8 mouse cellular contexts compared by ENCODE assay signal in the genomic region with DNA sequence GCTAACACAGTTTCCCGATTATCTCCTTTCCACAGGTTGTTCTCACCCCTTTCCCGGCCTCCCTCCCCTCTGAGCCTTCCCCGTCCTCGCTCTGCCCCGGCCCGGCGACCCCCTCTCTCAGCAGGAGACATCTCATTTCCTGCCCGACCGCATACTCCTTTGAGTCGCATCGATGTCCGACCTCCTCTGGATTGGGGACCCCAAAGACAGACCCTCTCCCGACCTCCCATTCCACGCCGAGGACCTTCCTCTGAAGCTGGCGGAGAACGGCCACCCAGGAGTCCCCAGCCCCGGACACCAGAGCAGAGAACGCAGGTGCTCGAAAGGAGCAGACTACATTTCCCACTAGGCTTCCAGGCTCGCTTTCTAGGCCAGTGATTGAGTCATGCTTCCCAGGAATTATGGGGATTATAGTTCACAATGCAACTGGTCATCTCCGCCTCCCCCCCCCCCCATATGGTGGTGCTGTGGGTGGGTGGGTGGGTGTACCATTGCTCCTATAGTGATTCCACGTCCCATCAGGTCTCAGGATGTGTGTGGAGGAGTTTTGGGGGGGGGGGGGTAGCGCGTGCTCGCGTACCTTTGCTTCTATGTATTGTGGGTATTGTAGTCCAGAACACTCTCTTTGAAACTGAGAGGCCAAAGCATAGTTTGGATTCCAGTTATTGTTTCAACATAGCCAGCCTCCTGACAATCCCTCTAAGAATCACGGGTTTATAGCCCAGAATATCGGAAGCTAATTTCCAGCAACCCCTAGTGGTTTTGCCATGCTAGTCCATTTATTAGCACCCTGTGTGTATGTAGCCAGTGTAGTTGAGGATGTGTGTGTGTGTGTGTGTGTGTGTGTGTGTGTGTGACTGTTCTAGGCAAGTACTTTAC. TPM values are rescaled to one million over a fixed set of nuclear protein-coding genes. Genes with fewer than 3 reads are reported as not detected.
A peak's percentile ranks its signal among the peaks of the same experiment; 100 is the strongest.
DNase-seq lines count a peak whose midpoint lies in the region; ATAC-seq and TF ChIP-seq lines count a peak whose summit lies in the region.

No protein-coding gene starts in this region.

- WGBS in forebrain, embryonic 12.5 days: 2% methylated on average over 29 of the region's 29 CpGs
- WGBS in hindbrain, embryonic 12.5 days: 5% methylated on average over 28 of the region's 29 CpGs

- H3K4me1 ChIP-seq in CH12.LX (ENCODE audit: control insufficient read depth in 1 of 2, insufficient read depth in 2 of 2): no peaks in the 10 kb centered on the region
- peaks cover 4% of the 10 kb centered on the region; the same call in 1 of the 2 replicates for H3K4me1 ChIP-seq in brown adipose tissue, adult 24 weeks (ENCODE audit: control insufficient read depth, insufficient read depth, insufficient read length, low read length)
- peaks cover 7% of the 10 kb centered on the region; the same call in 1 of the 2 replicates for H3K4me1 ChIP-seq in forebrain, embryonic 12.5 days
- H3K4me1 ChIP-seq in hindbrain, embryonic 12.5 days: peaks cover 4% of the 10 kb centered on the region

- no peaks in the 10 kb centered on the region for H3K36me3 ChIP-seq in CH12.LX (replicated peaks in 1 of 2; ENCODE audit: control insufficient read depth in 1 of 2, insufficient read depth in 1 of 2, low read length in 1 of 2)
- H3K36me3 ChIP-seq in forebrain, embryonic 12.5 days (replicated peaks): no peaks in the 10 kb centered on the region
- H3K36me3 ChIP-seq in hindbrain, embryonic 12.5 days: no peaks in the 10 kb centered on the region

- TF ChIP-seq RAD21 in CH12.LX (IDR thresholded peaks at IDR 0.05; ENCODE audit: low read depth, low read length): no peak

- no peaks in the 10 kb centered on the region for H3K79me2 ChIP-seq in CH12.LX (replicated peaks; ENCODE audit: control insufficient read depth, extremely low read depth, insufficient read depth, poor library complexity, severe bottlenecking)

- H3K9me3 ChIP-seq in CH12.LX (replicated peaks; ENCODE audit: low read length): no peaks in the 10 kb centered on the region
- no peaks in the 10 kb centered on the region for H3K9me3 ChIP-seq in forebrain, embryonic 12.5 days
- no peaks in the 10 kb centered on the region for H3K9me3 ChIP-seq in hindbrain, embryonic 12.5 days (replicated peaks)

- no peak for TF ChIP-seq EP300 in CH12.LX (IDR thresholded peaks at IDR 0.05; ENCODE audit: low read length)

- no peak for DNase-seq in CH12.LX (ENCODE audit: extremely low read depth)
- peak; percentile 69 for DNase-seq in left cerebral cortex, adult 11 months (ENCODE audit: low spot score)
- peak; percentile 71 for DNase-seq in lung, postnatal 10 days
- peak; percentile 49 for DNase-seq in retina, postnatal 7 days (ENCODE audit: low read depth, low spot score)
- DNase-seq in urinary bladder, postnatal 25 days (ENCODE audit: low spot score): no peak

- peaks cover 7% of the 10 kb centered on the region for H3K27me3 ChIP-seq in CH12.LX (replicated peaks)
- H3K27me3 ChIP-seq in forebrain, embryonic 12.5 days: no peaks in the 10 kb centered on the region; the same call in 1 of the 2 replicates
- no peaks in the 10 kb centered on the region for H3K27me3 ChIP-seq in hindbrain, embryonic 12.5 days

- no peak overlapping the region for H3K4me2 ChIP-seq in CH12.LX (ENCODE audit: insufficient read depth, low read depth, poor library complexity, severe bottlenecking)
- H3K4me2 ChIP-seq in forebrain, embryonic 12.5 days: peak overlapping the region; percentile 76
- H3K4me2 ChIP-seq in hindbrain, embryonic 12.5 days (replicated peaks): peak overlapping the region; percentile 76

- H3K27ac ChIP-seq in CH12.LX (ENCODE audit: insufficient read depth, low read depth): no peak overlapping the region
- no peak overlapping the region for H3K27ac ChIP-seq in brown adipose tissue, adult 24 weeks (replicated peaks; ENCODE audit: low read depth, low read length)
- no peak overlapping the region for H3K27ac ChIP-seq in forebrain, embryonic 12.5 days
- H3K27ac ChIP-seq in hindbrain, embryonic 12.5 days: no peak overlapping the region

- no peak overlapping the region for H3K4me3 ChIP-seq in CH12.LX (replicated peaks in 1 of 3; ENCODE audit: low read depth in 2 of 3, low read length in 2 of 3, poor library complexity in 1 of 3)
- peak overlapping the region; percentile 72 for H3K4me3 ChIP-seq in brown adipose tissue, adult 24 weeks (ENCODE audit: insufficient read depth, low read depth, low read length)
- H3K4me3 ChIP-seq in forebrain, embryonic 12.5 days (replicated peaks): peak overlapping the region; percentile 55
- H3K4me3 ChIP-seq in hindbrain, embryonic 12.5 days: peak overlapping the region; percentile 55

- no peak for TF ChIP-seq POLR2A in CH12.LX (IDR thresholded peaks at IDR 0.05; ENCODE audit: low read depth, low read length)

- H3K9ac ChIP-seq in CH12.LX (ENCODE audit: insufficient read depth, low read depth): no peak overlapping the region
- peak overlapping the region; percentile 70 for H3K9ac ChIP-seq in forebrain, embryonic 12.5 days
- peak overlapping the region; percentile 62 for H3K9ac ChIP-seq in hindbrain, embryonic 12.5 days

- TF ChIP-seq CTCF in CH12.LX (conservative IDR thresholded peaks at IDR 0.05 in 1 of 2, IDR thresholded peaks at IDR 0.05 in 1 of 2; ENCODE audit: low read depth in 2 of 2, low read length in 2 of 2): no peak

- dilution Hi-C loops in CH12.LX (cut with MboI; ENCODE audit: extremely low pct_ligation_motif_present, extremely low pct_unique_long_range_greater_than_20kb, low sequenced_read_pairs): no loop called here

- in situ Hi-C loops in CH12.LX (cut with MboI; ENCODE audit: low pct_ligation_motif_present, low pct_unique_long_range_greater_than_20kb, low sequenced_read_pairs): no loop called here

- ATAC-seq in forebrain, embryonic 12.5 days (ENCODE audit: low FRiP score): peak; percentile 89
- peak; percentile 83 for ATAC-seq in hindbrain, embryonic 12.5 days (ENCODE audit: low FRiP score)

TF ChIP-seq in CH12.LX, 34 proteins besides CTCF, POLR2A, EP300 and RAD21:
- TF ChIP-seq ZMIZ1 (IDR thresholded peaks at IDR 0.05; ENCODE audit: low read depth, low read length) (no peak), HCFC1 (IDR thresholded peaks at IDR 0.05; ENCODE audit: low read depth, low read length) (peak; percentile 39; the same call in 1 of the 2 replicates), JUN (IDR thresholded peaks at IDR 0.05; ENCODE audit: insufficient read depth, low read depth, low read length) (no peak)
TF ChIP-seq in CH12.LX: peak in this region for 1.

RNA-seq across cellular contexts. Expression of gene Plekha4, which starts 12.3 kb away (rescaled TPM):
- total RNA-seq in CH12.LX (2012; rRNA removed): 0.25 TPM in 2 replicates
- 0.28 TPM in 1 of 2 replicates, not detected in the other for total RNA-seq in CH12.LX (2014; rRNA removed)
- 0.90 and 1.3 TPM in 2 replicates for polyA plus RNA-seq in CH12.LX (2012; ENCODE audit: insufficient read length, low read depth)
- polyA plus RNA-seq in brown adipose tissue, adult 24 weeks (2012; ENCODE audit: insufficient read depth, insufficient read length, missing spikeins): 1.9 and 3.3 TPM in 2 replicates
- 0.74 and 1.0 TPM in 2 replicates for polyA plus RNA-seq in forebrain, embryonic 12.5 days (2016; fragmentation: Nextera tagmentation; extraction: Ambion mirVana)
- polyA plus RNA-seq in hindbrain, embryonic 12.5 days (2016; fragmentation: Nextera tagmentation; extraction: Ambion mirVana): 1.9 and 3.8 TPM in 2 replicates

RNA-seq across cellular contexts. Expression of gene Ppp1r15a, which starts 12.3 kb away (rescaled TPM):
- total RNA-seq in CH12.LX (2012; rRNA removed) (11.7 and 12.0 TPM in 2 replicates), CH12.LX (2014; rRNA removed) (12.5 and 13.9 TPM in 2 replicates)
- 31.8 and 37.1 TPM in 2 replicates for polyA plus RNA-seq in CH12.LX (2012; ENCODE audit: insufficient read length, low read depth)
- polyA plus RNA-seq in brown adipose tissue, adult 24 weeks (2012; ENCODE audit: insufficient read depth, insufficient read length, missing spikeins): 12.6 and 24.6 TPM in 2 replicates
- 14.6 and 16.6 TPM in 2 replicates for polyA plus RNA-seq in forebrain, embryonic 12.5 days (2016; fragmentation: Nextera tagmentation; extraction: Ambion mirVana)
- polyA plus RNA-seq in hindbrain, embryonic 12.5 days (2016; fragmentation: Nextera tagmentation; extraction: Ambion mirVana): 16.7 and 19.2 TPM in 2 replicates

RNA-seq across cellular contexts. Expression of gene Hsd17b14, which starts 16.3 kb away (rescaled TPM):
- total RNA-seq in CH12.LX (2012; rRNA removed) (not detected in 2 replicates), CH12.LX (2014; rRNA removed) (not detected in 2 replicates)
- polyA plus RNA-seq in CH12.LX (2012; ENCODE audit: insufficient read length, low read depth): 1.5 and 2.3 TPM in 2 replicates
- polyA plus RNA-seq in brown adipose tissue, adult 24 weeks (2012; ENCODE audit: insufficient read depth, insufficient read length, missing spikeins): not detected in 2 replicates
- 0.42 and 0.52 TPM in 2 replicates for polyA plus RNA-seq in forebrain, embryonic 12.5 days (2016; fragmentation: Nextera tagmentation; extraction: Ambion mirVana)
- polyA plus RNA-seq in hindbrain, embryonic 12.5 days (2016; fragmentation: Nextera tagmentation; extraction: Ambion mirVana): 0.70 and 0.79 TPM in 2 replicates

RNA-seq across cellular contexts. Expression of gene Nucb1, which starts 28.2 kb away (rescaled TPM):
- total RNA-seq in CH12.LX (2012; rRNA removed): 83.4 and 92.6 TPM in 2 replicates
- total RNA-seq in CH12.LX (2014; rRNA removed): 40.8 and 46.2 TPM in 2 replicates
- 90.4 and 129 TPM in 2 replicates for polyA plus RNA-seq in CH12.LX (2012; ENCODE audit: insufficient read length, low read depth)
- polyA plus RNA-seq in brown adipose tissue, adult 24 weeks (2012; ENCODE audit: insufficient read depth, insufficient read length, missing spikeins): 78.6 and 108 TPM in 2 replicates
- polyA plus RNA-seq in forebrain, embryonic 12.5 days (2016; fragmentation: Nextera tagmentation; extraction: Ambion mirVana): 89.5 and 90.5 TPM in 2 replicates
- 144 and 147 TPM in 2 replicates for polyA plus RNA-seq in hindbrain, embryonic 12.5 days (2016; fragmentation: Nextera tagmentation; extraction: Ambion mirVana)

RNA-seq across cellular contexts. Expression of gene Bcat2, which starts 31.6 kb away (rescaled TPM):
- total RNA-seq in CH12.LX (2012; rRNA removed) (30.9 and 36.6 TPM in 2 replicates), CH12.LX (2014; rRNA removed) (12.9 and 13.5 TPM in 2 replicates)
- 56.9 and 65.6 TPM in 2 replicates for polyA plus RNA-seq in CH12.LX (2012; ENCODE audit: insufficient read length, low read depth)
- 82.0 and 135 TPM in 2 replicates for polyA plus RNA-seq in brown adipose tissue, adult 24 weeks (2012; ENCODE audit: insufficient read depth, insufficient read length, missing spikeins)
- 18.3 and 22.2 TPM in 2 replicates for polyA plus RNA-seq in forebrain, embryonic 12.5 days (2016; fragmentation: Nextera tagmentation; extraction: Ambion mirVana)
- 35.2 and 36.9 TPM in 2 replicates for polyA plus RNA-seq in hindbrain, embryonic 12.5 days (2016; fragmentation: Nextera tagmentation; extraction: Ambion mirVana)

Comparison
In these comparisons a context has a peak if more than half of its experiments do, and no peak if none do; other contexts are left out.
1. DNase-seq: peak in left cerebral cortex, adult 11 months (single experiment), lung, postnatal 10 days (single experiment) and retina, postnatal 7 days (single experiment); none in CH12.LX (single experiment) and urinary bladder, postnatal 25 days (single experiment).
2. H3K4me3 ChIP-seq: peak in brown adipose tissue, adult 24 weeks (single experiment), forebrain, embryonic 12.5 days (single experiment) and hindbrain, embryonic 12.5 days (single experiment); none in CH12.LX (0 of 3).